Mouse (Mus musculus) midbrain, embryonic 16.5 days (tissue): Measurements from ENCODE around the gene Neb. TPM values are rescaled to one million over a fixed set of nuclear protein-coding genes. Genes with fewer than 3 reads are reported as not detected.

ENCODE experiments used
- ATAC-seq: fragments of 200-750 bp; cut with Nextera tagmentation; 2 replicates; pipeline ENCODE4 v1.8.0; 2017; ENCODE audit warnings: moderate TSS enrichment
- H3K27ac ChIP-seq: fragments of 300-500 bp; sonication (generic); 2 replicates; pipeline ENCODE4 v1.5.1; 2014; ENCODE audit warnings: mild to moderate bottlenecking, low read length, mixed read lengths
- H3K27me3 ChIP-seq: fragments of 300-500 bp; sonication (generic); 2 replicates; pipeline ENCODE4 v1.6.1; 2014; ENCODE audit warnings: low read depth, low read length, mixed read lengths; ENCODE audit not compliant: control insufficient read depth, insufficient read depth
- H3K36me3 ChIP-seq: fragments of 300-500 bp; sonication (generic); 2 replicates; pipeline ENCODE4 v1.6.1; 2014; ENCODE audit warnings: mild to moderate bottlenecking, low read length, moderate library complexity, mixed read lengths; ENCODE audit not compliant: control insufficient read depth, insufficient read depth
- H3K4me1 ChIP-seq: fragments of 300-500 bp; sonication (generic); 2 replicates; pipeline ENCODE4 v1.6.1; 2014; ENCODE audit warnings: mild to moderate bottlenecking, low read length, mixed read lengths; ENCODE audit not compliant: control insufficient read depth, insufficient read depth
- H3K4me2 ChIP-seq: fragments of 300-500 bp; sonication (generic); 2 replicates; pipeline ENCODE4 v1.6.1; 2014; ENCODE audit warnings: mild to moderate bottlenecking, low read length, mixed read lengths
- H3K4me3 ChIP-seq: fragments of 300-500 bp; sonication (generic); 2 replicates; pipeline ENCODE4 v1.5.1; 2014; ENCODE audit warnings: low read depth, mild to moderate bottlenecking, low read length, moderate library complexity, mixed read lengths
- H3K9ac ChIP-seq: fragments of 300-500 bp; sonication (generic); 2 replicates; pipeline ENCODE4 v1.6.1; 2014; ENCODE audit warnings: low read depth, low read length, mixed read lengths
- H3K9me3 ChIP-seq: fragments of 300-500 bp; sonication (generic); replicated peaks from 2 replicates; pipeline ENCODE4 v1.6.1; 2014; ENCODE audit warnings: mild to moderate bottlenecking, low read length, mixed read lengths; ENCODE audit not compliant: control insufficient read depth, poor library complexity, severe bottlenecking
- WGBS: fragments of 180-500 bp; shearing (Covaris S2); extraction: QIAGEN DNeasy Blood & Tissue Kit; methylation state at CpG from one replicate; pipeline ENCODE4 v1.1.7; 2014; 5-methylcytosine and 5-hydroxymethylcytosine counted together
- polyA plus RNA-seq: library from polyadenylated mRNA; unstranded; fragments of >200 nt; fragmentation: Nextera tagmentation; extraction: Ambion mirVana; gene quantifications from 2 replicates; pipeline ENCODE4 v1.2.1, GENCODE M21; 2015

Gene Neb
- polyA plus RNA-seq, 1 experiment from 2014 or later = 0.57 TPM

DNA sequence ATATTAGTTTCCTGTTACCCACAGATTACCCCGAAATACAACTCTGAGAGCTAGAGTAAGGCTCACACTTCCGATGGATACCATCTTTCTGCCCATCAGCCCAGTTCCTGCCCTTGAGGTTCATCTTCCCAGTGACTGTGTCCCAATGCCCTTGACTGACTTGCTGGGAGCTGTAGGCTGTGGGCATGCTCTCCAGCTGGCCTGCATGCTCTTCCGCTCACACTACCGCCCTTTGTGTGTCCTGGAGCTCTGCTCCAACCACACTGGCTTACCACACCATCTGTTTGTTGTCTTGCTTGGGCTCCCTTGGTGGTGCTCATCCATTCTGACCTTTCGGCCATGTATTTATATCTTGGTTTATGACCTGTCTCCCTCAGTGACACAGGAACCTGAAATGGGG, 10.6 kb downstream of the Neb start:
- no peak overlapping the region for H3K9ac ChIP-seq
- whole genome bisulfite sequencing = 88% methylated on average over 5 of the region's 5 CpGs
- no peaks in the 10 kb centered on the region for H3K9me3 ChIP-seq
- H3K27me3 ChIP-seq = no peaks in the 10 kb centered on the region
- no peak overlapping the region for H3K4me3 ChIP-seq
- no peak overlapping the region for H3K27ac ChIP-seq
- H3K4me1 ChIP-seq = no peaks in the 10 kb centered on the region
- ATAC-seq = no peak
- no peaks in the 10 kb centered on the region for H3K36me3 ChIP-seq
- H3K4me2 ChIP-seq = no peak overlapping the region

GRCm38 (mm10) chr2:52367248-52367647, 11.0 kb downstream of the Neb start:
- 69% methylated on average over 13 of the region's 13 CpGs for WGBS
- H3K4me1 ChIP-seq = no peaks in the 10 kb centered on the region
- H3K4me2 ChIP-seq = no peak overlapping the region
- no peak for ATAC-seq
- H3K9ac ChIP-seq = no peak overlapping the region
- no peak overlapping the region for H3K27ac ChIP-seq
- no peaks in the 10 kb centered on the region for H3K27me3 ChIP-seq
- H3K36me3 ChIP-seq = no peaks in the 10 kb centered on the region
- no peak overlapping the region for H3K4me3 ChIP-seq
- no peaks in the 10 kb centered on the region for H3K9me3 ChIP-seq

GRCm38 (mm10) chr2:52361086-52361485, 17.2 kb downstream of the Neb start:
- Histone ChIP-seq H3K9me3 (no peaks in the 10 kb centered on the region), H3K27me3 (no peaks in the 10 kb centered on the region), H3K9ac (no peak overlapping the region), H3K4me1 (no peaks in the 10 kb centered on the region; the same call in 1 of the 2 replicates), H3K4me3 (no peak overlapping the region), H3K27ac (no peak overlapping the region), H3K36me3 (no peaks in the 10 kb centered on the region), H3K4me2 (no peak overlapping the region)
- whole genome bisulfite sequencing = 95% methylated on average over 9 of the region's 9 CpGs
- no peak for ATAC-seq

DNA sequence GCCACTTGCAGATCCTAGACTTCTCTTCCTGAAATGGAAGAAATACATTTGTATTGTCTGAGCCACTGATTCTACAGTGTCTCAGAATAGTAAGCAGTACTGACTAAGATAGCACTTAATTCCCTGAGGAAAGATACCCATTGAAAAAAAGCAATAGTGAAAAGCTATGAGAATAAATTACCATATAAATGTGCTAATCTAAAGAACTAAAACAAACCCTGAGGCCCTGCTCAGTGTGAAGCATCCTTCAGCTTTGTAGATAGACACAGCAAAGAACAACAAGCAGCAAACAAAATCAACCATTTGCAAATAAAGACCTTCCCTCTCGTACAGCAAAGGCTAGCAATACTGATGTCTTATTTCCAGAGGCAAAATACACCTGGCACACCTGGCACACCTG, 18.6 kb downstream of the Neb start:
- Histone ChIP-seq H3K4me2 (no peak overlapping the region), H3K4me3 (no peak overlapping the region), H3K36me3 (no peaks in the 10 kb centered on the region), H3K27ac (0 out of 2 replicates have a peak overlapping the region, but pooled peaks have one; percentile 22), H3K4me1 (no peaks in the 10 kb centered on the region; the same call in 1 of the 2 replicates), H3K9ac (no peak overlapping the region), H3K27me3 (no peaks in the 10 kb centered on the region), H3K9me3 (no peaks in the 10 kb centered on the region)
- ATAC-seq = peak; percentile 48; the same call in 1 of the 2 replicates
- 31% methylated on average over 1 of the region's 1 CpGs for WGBS

GRCm38 (mm10) chr2:52358156-52358555, 20.1 kb downstream of the Neb start:
- no peaks in the 10 kb centered on the region for H3K27me3 ChIP-seq
- H3K27ac ChIP-seq = no peak overlapping the region
- no peaks in the 10 kb centered on the region for H3K36me3 ChIP-seq
- H3K4me2 ChIP-seq = no peak overlapping the region
- no peak for ATAC-seq
- WGBS = 77% methylated on average over 5 of the region's 5 CpGs
- no peaks in the 10 kb centered on the region; the same call in 1 of the 2 replicates for H3K4me1 ChIP-seq
- no peak overlapping the region for H3K4me3 ChIP-seq
- H3K9me3 ChIP-seq = no peaks in the 10 kb centered on the region
- no peak overlapping the region for H3K9ac ChIP-seq

DNA sequence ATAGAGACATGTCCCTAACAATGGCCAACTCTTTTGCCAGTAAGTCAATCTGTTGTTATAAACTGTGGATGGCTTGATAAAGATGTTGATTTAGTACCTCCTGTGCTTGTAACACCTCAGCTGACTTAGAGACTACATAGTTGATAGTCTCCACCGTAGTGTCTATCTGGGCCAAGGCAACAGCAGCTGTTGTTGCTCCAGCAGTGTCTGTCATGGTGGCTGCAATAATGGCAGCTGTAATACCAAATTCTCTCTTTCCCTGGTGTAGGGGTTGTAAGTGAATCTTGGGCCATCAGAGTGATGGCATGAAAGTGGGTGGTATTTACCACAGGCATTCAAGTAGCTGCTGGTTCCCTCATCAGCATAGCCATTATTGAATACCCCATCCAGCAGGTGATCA, 27.2 kb downstream of the Neb start:
- no peak for ATAC-seq
- H3K27me3 ChIP-seq = no peaks in the 10 kb centered on the region

DNA sequence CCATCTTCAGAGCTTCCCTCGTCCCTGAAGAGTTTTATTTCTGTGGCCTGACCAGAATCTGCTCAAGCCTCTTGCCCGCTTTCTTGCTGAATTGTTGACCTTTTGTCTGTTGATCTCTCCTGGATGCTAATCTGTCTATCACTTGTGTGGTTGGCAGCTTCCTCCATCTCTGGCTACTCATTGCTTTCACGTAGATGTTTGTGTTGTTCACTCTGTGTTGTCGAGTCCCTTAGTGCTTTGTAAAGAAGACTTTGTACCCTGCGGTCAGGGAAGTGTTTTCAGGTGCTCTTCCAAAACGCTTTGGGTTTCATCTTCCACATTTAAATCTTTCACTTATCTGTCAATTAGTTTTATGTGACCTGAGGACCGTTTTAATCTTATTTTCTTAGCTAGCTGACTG, 37.3 kb downstream of the Neb start:
- Histone ChIP-seq H3K9ac (no peak overlapping the region), H3K4me3 (no peak overlapping the region), H3K4me2 (no peak overlapping the region), H3K36me3 (no peaks in the 10 kb centered on the region), H3K27ac (no peak overlapping the region), H3K9me3 (no peaks in the 10 kb centered on the region), H3K4me1 (no peaks in the 10 kb centered on the region), H3K27me3 (no peaks in the 10 kb centered on the region)
- ATAC-seq = no peak
- 79% methylated on average over 7 of the region's 7 CpGs for WGBS

More for the DNA sequence above, 27.2 kb downstream of the Neb start:
- Histone ChIP-seq H3K4me1 (no peaks in the 10 kb centered on the region), H3K9me3 (no peaks in the 10 kb centered on the region), H3K4me3 (no peak overlapping the region), H3K9ac (no peak overlapping the region), H3K4me2 (no peak overlapping the region), H3K36me3 (no peaks in the 10 kb centered on the region), H3K27ac (no peak overlapping the region)
- WGBS = 100% methylated on average over 1 of the region's 1 CpGs

DNA sequence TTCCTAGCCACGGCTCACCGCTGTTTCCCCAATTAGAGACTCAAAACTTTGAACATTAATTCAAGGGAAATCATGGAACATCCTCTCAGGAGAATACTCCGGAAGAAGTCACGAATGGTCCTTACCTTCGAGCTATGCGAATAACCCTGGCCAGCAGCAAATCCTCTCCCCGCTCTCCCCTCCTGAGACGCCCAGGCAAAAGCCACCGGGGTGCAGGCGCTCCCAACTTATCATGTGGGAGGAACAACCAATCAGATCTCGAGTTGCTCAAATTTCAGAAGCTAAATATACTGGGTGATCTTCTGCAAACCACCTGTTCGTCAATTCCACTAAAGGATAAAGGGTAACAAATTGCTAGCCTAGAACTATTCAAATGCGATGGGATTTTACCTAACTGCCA, 42.7 kb downstream of the Neb start:
- Histone ChIP-seq H3K9me3 (no peaks in the 10 kb centered on the region), H3K27ac (no peak overlapping the region), H3K4me2 (no peak overlapping the region), H3K4me1 (no peaks in the 10 kb centered on the region), H3K9ac (no peak overlapping the region), H3K4me3 (no peak overlapping the region), H3K27me3 (no peaks in the 10 kb centered on the region), H3K36me3 (no peaks in the 10 kb centered on the region)
- WGBS = 89% methylated on average over 13 of the region's 13 CpGs
- ATAC-seq = no peak

- Histone ChIP-seq H3K4me2 (no peak overlapping the region), H3K9ac (no peak overlapping the region), H3K9me3 (no peaks in the 10 kb centered on the region), H3K36me3 (no peaks in the 10 kb centered on the region), H3K27me3 (no peaks in the 10 kb centered on the region), H3K27ac (no peak overlapping the region), H3K4me3 (no peak overlapping the region), H3K4me1 (no peaks in the 10 kb centered on the region)
- ATAC-seq = no peak
- 92% methylated on average over 8 of the region's 8 CpGs for WGBS
Observed at GRCm38 (mm10) chr2:52335087-52335486, 43.2 kb downstream of the Neb start.
